Mouse (Mus musculus) cortical plate, adult 2 months (tissue): ENCODE results near the gene Lbx1. TPM values are rescaled to one million over a fixed set of nuclear protein-coding genes. Genes with fewer than 3 reads are reported as not detected.

Source experiments
- H3K27ac ChIP-seq: fragments of 200-500 bp; 2 replicates; pipeline ENCODE4 v1.5.1; 2012; ENCODE audit warnings: low read length, control low read depth, inconsistent platforms; ENCODE audit not compliant: insufficient read depth
- H3K4me1 ChIP-seq: fragments of 200-500 bp; 2 replicates; pipeline ENCODE4 v1.6.1; 2011; ENCODE audit warnings: low read length; ENCODE audit not compliant: control insufficient read depth, insufficient read depth
- H3K4me3 ChIP-seq: fragments of 200-500 bp; 2 replicates; pipeline ENCODE4 v1.5.1; 2011; ENCODE audit warnings: mild to moderate bottlenecking, low read length, control low read depth; ENCODE audit not compliant: insufficient read depth
- CTCF ChIP-seq: fragments of 200-500 bp; IDR thresholded peaks from 2 replicates; pipeline ENCODE4 v1.5.1; 2011; ENCODE audit warnings: mild to moderate bottlenecking, control low read depth, low read length; ENCODE audit not compliant: insufficient read depth; ENCODE audit errors: extremely low read depth
- POLR2A ChIP-seq: fragments of 200-500 bp; IDR thresholded peaks from 2 replicates; pipeline ENCODE4 v1.6.1; 2011; ENCODE audit warnings: mild to moderate bottlenecking, low read length, control low read depth; ENCODE audit not compliant: insufficient read depth; ENCODE audit errors: extremely low read depth
- polyA plus RNA-seq: library from polyadenylated mRNA; depleted of rRNA; stranded (reverse); fragments of >200 nt; gene quantifications from 2 replicates; pipeline ENCODE4 v1.2.3, GENCODE M21; 2012

Lbx1 gene
- polyA plus RNA-seq, 1 experiment: not detected

DNA sequence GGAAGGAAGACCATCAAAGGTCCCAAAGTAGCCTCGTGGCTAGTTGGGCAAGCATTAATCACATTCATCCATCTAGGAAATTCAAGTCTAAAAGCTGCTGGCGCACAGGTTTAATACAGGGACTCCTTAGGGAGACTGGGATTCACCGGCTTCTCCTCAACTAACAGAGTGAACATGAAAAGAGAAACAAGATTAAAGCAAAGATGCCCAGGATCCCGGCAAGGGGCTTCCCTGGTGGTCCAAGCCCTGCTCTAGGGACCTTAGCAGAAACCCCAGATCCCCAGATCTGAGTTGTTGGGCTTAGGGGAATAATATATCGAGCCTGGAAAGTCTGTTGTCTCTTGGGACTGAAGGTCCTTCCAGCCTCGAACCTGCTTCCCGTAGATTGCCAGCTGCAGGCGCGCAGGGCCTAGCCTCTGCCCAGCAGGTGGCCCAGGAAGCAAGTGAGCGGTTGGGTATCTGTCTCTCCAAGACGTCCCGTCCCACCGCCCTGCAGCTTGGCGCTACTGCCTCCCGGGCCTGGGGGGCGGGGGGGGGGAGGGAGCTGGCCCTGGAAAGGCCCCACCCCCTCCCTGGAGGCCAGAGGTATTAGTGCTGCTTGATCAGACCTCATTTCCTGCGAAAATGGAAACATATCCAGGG, 13.3 kb downstream of the Lbx1 start:
- TF ChIP-seq CTCF (no peak), POLR2A (no peak)
- Histone ChIP-seq H3K4me1 (no peaks in the 10 kb centered on the region), H3K27ac (no peak overlapping the region), H3K4me3 (no peak overlapping the region)

DNA sequence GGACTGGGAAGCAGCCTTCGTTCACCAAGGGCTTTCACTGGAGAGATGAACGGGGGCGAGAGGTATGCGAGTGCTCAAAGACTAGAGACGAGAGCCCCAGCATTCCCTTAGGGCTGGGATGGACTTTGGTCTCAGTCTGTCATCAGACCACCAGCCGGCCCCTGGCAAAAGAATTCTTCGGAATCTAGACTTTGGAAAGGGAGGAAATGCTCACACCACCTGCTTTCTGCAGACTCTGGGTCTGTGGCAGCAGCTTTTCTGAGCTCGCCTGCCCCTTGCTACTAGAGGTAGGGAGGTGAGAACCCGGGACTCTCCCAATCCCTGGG, 14.2 kb downstream of the Lbx1 start:
- TF ChIP-seq POLR2A (no peak), CTCF (no peak)
- Histone ChIP-seq H3K27ac (no peak overlapping the region), H3K4me3 (no peak overlapping the region), H3K4me1 (no peaks in the 10 kb centered on the region)

DNA sequence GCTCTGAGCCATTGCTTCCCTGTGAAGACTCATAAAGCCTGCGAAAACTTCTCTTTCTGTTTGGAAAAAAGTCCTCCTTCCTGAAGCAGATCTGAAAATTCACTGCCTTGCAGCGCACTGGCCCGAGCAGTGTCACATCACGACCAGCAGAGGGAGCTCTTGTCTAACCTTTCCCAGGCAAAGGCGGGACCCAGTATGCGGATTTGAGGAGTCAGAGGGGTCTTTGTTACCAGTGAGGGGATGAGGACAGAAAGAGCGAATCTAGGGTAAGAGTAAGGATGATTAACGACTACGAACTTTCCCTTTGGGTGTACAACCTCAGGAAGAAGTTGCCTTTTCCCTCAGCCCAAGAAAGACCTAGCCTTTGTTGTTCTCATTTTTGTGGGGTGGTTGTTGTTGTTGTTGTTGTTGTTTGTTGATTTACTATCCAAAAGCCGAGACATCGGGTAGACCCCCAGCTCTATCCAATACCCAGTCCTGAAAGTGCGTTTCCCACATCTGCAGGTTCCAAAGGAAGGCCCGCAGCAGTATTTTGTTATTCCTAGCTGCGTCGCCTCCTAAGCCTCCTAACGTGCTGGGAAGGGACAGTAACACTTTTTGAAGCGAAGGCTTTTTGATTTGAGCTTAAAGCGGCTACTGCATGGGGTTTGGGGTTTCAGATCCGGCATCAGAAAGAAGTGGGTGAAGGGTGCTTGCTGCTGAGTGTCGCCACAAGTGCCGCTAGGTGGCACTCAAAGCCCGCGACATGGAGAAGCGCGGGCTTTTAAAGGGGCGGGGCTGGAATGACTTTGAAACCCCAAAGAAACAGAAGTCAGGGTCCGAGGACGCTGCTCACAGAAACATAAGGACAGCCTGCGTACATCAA, 14.8 kb downstream of the Lbx1 start:
- no peak for TF ChIP-seq POLR2A
- peak; percentile 94 for TF ChIP-seq CTCF
- Histone ChIP-seq H3K4me3 (no peak overlapping the region), H3K4me1 (no peaks in the 10 kb centered on the region), H3K27ac (no peak overlapping the region)

DNA sequence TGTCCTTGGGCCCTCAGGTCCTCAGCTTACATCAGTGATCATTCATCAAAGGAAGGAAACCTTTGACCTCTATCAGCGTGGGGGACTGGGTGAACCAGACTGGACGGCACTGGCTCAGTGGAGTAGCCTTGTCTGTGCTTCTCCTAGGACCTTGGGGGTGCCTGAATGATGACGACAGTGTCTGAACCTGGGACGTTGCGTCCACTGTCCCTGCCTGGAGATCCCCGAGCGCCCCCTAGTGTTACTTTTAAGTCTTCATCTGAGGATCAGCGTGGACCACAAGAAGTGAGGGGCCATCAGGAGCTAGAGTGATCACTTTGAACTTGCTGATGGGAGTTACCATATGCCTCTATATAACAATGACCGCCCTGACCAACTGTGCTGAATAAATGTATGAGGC, 19.4 kb downstream of the Lbx1 start:
- TF ChIP-seq CTCF: peak; percentile 53
- TF ChIP-seq POLR2A: no peak
- H3K27ac ChIP-seq: no peak overlapping the region
- H3K4me1 ChIP-seq: no peaks in the 10 kb centered on the region
- H3K4me3 ChIP-seq: no peak overlapping the region

DNA sequence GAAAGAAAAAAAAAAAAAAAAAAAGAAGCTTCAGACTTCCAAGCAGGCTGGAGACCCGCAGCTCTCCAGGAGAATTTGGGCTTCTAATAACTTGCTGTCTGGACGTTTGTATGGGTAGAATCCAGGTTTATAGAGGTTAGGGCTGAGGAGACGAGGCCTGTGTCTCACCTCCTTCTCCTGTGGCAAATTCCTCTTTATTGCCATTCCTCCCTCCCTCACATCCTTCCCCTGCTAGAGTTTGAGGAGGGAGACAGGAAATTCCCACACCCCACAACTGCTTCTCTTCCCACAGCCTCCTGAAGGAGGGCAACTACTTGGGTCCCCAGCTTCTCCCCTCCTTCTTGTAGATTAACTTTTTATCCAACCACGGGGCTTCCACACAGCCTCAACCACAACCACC, 20.2 kb downstream of the Lbx1 start:
- H3K4me3 ChIP-seq: no peak overlapping the region
- no peak for TF ChIP-seq CTCF
- TF ChIP-seq POLR2A: no peak
- no peak overlapping the region for H3K27ac ChIP-seq
- H3K4me1 ChIP-seq: no peaks in the 10 kb centered on the region

DNA sequence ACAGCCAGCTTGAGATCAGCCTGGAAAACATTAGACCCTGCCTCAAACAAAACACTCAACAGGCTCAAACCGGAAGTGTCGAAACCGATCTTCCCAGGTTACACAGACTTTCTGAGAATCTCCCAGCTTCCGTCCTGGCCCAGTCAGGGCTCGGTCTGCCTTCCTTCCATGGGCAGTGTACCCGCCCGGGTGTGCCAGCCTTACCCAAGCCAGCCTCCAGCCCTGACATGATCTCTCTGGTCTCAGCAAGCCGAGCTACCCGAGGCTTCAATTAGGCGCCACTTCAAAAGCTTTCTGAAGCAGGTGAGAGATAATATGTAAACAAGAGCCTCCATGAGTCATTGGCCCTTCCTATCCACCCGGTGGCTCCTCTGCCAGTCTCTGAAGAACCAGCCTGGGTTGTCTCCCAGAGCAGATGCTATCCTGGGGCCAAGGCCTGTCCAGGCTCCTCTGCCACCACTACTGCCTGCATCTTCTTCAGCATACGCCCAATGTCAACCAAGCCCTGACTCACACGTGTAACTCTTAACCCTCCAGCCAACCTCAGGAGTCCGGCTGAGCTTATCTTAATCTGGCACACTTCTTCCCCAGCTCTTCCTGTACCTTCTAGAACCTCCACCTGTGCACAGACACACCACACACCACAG, 25.7 kb downstream of the Lbx1 start:
- no peak overlapping the region for H3K27ac ChIP-seq
- TF ChIP-seq CTCF: no peak
- TF ChIP-seq POLR2A: no peak
- H3K4me1 ChIP-seq: no peaks in the 10 kb centered on the region
- H3K4me3 ChIP-seq: no peak overlapping the region

DNA sequence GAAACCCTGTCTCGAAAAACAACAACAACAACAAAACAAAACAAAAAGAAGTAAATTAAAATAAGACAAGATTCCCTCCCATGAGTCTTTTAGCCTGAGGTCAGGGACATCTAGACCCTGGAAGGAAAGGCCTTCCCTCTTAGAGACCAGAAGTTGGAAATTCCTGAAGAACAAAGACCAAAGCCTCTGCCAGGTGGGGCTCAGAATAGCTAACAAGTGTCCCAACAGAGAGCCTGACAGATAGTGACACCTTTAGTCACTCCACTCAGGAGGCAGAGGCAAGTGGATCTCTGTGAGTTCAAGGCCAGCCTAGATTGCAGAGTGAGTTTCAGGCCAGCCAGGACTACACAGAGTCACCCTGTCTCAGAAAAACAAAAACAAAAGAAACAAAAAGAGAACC, 26.4 kb downstream of the Lbx1 start:
- Histone ChIP-seq H3K27ac (no peak overlapping the region), H3K4me3 (no peak overlapping the region), H3K4me1 (no peaks in the 10 kb centered on the region)
- TF ChIP-seq CTCF (no peak), POLR2A (no peak)

DNA sequence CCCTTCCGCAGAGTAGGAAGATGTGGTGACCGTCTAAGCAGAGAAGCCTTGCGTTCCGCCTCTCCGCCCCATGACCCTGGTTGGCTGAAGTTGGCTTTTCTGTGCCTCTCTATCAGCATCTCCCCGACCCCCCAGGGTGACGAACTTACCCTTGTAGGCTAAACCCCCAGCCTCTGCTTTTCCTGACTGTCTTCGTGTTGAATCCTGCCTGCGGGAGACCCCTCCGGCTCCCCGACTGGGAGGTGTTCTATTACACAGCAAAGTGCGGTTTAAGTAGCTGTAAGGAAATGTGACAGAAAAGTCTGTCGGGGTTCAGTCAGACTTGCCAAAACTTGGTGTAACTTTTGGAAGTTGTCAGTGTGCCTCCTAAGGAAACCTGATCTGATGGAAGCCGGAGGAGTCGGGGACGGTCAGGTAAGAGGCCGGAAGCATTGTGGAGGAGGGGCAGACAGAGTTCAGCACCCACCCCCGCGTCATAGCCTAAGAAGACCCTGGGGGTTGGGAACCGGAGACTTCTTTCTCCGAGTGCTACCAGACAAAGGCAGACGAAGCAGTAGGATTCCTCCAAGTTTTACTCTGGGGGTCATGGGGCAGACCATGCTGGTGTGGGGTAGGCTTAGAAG, 27.1 kb downstream of the Lbx1 start:
- H3K27ac ChIP-seq: no peak overlapping the region
- no peak overlapping the region for H3K4me3 ChIP-seq
- no peak for TF ChIP-seq POLR2A
- TF ChIP-seq CTCF: no peak
- H3K4me1 ChIP-seq: no peaks in the 10 kb centered on the region

DNA sequence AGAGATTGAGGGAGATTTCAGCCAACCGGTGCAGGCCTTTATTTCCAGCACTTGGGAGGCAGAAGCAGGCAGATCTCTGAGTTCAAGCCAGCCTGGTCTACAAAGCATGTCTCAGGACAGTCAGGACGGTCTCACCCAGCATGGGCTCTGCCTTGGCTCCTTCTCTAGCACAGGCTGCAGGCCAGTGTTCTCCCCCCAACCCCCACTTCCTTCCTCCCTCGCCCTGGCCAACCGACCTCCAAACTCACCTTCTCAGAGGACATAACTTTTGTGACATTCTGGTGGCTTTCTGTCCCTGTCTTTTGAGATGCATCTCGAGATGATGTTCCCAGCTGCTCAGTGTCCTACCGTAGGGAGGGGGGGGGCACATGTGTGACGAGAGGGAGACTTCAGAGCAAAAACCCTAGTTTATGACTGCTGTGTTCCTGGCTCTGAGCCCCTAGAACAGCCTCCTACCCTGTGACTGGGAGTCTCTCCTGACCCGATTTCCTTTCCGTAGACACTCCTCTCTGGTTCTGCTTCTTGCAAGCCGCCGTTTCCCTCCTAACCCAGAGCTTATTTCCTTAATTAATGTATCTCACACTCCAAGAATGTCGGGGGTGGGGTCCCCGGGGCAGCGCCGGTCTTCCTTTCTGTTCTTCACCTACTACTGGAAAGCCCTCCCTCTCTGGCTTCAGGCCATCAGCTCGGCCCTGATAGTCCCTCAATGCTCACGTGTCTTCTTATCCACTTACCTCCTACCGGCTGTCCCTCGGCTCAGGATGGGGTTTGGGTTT, 27.8 kb downstream of the Lbx1 start:
- H3K27ac ChIP-seq: no peak overlapping the region
- no peak overlapping the region for H3K4me3 ChIP-seq
- H3K4me1 ChIP-seq: no peaks in the 10 kb centered on the region
- TF ChIP-seq POLR2A: no peak
- no peak for TF ChIP-seq CTCF
